Mouse (Mus musculus): ENCODE data around the gene Spcs2. TPM values are rescaled to one million over a fixed set of nuclear protein-coding genes. Genes with fewer than 3 reads are reported as not detected.

The Spcs2 gene
- total RNA-seq, 2 experiments from 2014 or later = 86.4 to 90.6 TPM

- intact Hi-C loops (cut with DNase I) = loop anchor here (5.0 kb wide), 2 partner anchors 82 to 298 kb away; no protein-coding TSS in a partner anchor
- DNase-seq (ENCODE audit: extremely low spot score in 1 of 2, low spot score in 2 of 2) = peak in 1 of 2 experiments; percentile 27
- Histone ChIP-seq H3K4me3 (no peak overlapping the region), H3K27ac (no peak overlapping the region)
- no peak for TF ChIP-seq CTCF (IDR thresholded peaks at IDR 0.05)
Observed at GRCm38 (mm10) chr7:99795192-99795981, 67.9 kb downstream of the Spcs2 start.

GRCm38 (mm10) chr7:99794096-99794495 is 69.2 kb downstream of the Spcs2 start:
- DNase-seq (ENCODE audit: extremely low spot score in 1 of 2, low spot score in 2 of 2) = no peak
- TF ChIP-seq CTCF (IDR thresholded peaks at IDR 0.05) = no peak
- no peak overlapping the region for H3K4me3 ChIP-seq
- intact Hi-C loops (cut with DNase I) = no loop called here
- no peak overlapping the region for H3K27ac ChIP-seq

GRCm38 (mm10) chr7:99790816-99791215 is 72.4 kb downstream of the Spcs2 start:
- intact Hi-C loops (cut with DNase I) = no loop called here
- DNase-seq (ENCODE audit: extremely low spot score in 1 of 2, low spot score in 2 of 2) = no peak
- TF ChIP-seq CTCF (IDR thresholded peaks at IDR 0.05) = no peak
- Histone ChIP-seq H3K27ac (no peak overlapping the region), H3K4me3 (no peak overlapping the region)

GRCm38 (mm10) chr7:99788563-99788962 is 74.7 kb downstream of the Spcs2 start:
- no peak for DNase-seq (ENCODE audit: extremely low spot score in 1 of 2, low spot score in 2 of 2)
- no peak overlapping the region for H3K27ac ChIP-seq
- no peak for TF ChIP-seq CTCF (IDR thresholded peaks at IDR 0.05)
- no peak overlapping the region for H3K4me3 ChIP-seq
- intact Hi-C loops (cut with DNase I) = no loop called here

GRCm38 (mm10) chr7:99787935-99788334 is 75.3 kb downstream of the Spcs2 start:
- Histone ChIP-seq H3K4me3 (no peak overlapping the region), H3K27ac (no peak overlapping the region)
- no peak for DNase-seq (ENCODE audit: extremely low spot score in 1 of 2, low spot score in 2 of 2)
- intact Hi-C loops (cut with DNase I) = no loop called here
- TF ChIP-seq CTCF (IDR thresholded peaks at IDR 0.05) = no peak

Other genes starting within 250 kb of the Spcs2 start
- 1 to 10 TPM; 3.4 to 4.5 TPM for gene Tpbgl, start 236.4 kb downstream of the Spcs2 start, total RNA-seq (2021)
- 10 to 100 TPM; 12.3 to 12.9 TPM for gene Slco2b1, start 152.1 kb downstream of the Spcs2 start, total RNA-seq (2021)
- not detected for gene Olfr520, start 133.2 kb downstream of the Spcs2 start, total RNA-seq (2021)
- gene Olfr521, start 100.0 kb downstream of the Spcs2 start, total RNA-seq (2021) = not detected
- 1 to 10 TPM; 2.8 to 2.9 TPM for gene Neu3, start 35.0 kb downstream of the Spcs2 start, total RNA-seq (2021)
- 1 to 10 TPM in 1 of 2 experiments, under 1 TPM in 1; 0.77 to 1.6 TPM for gene Xrra1, start 4.3 kb downstream of the Spcs2 start, total RNA-seq (2021)
- 10 to 100 TPM; 49.4 to 51.3 TPM for gene Rnf169, start 117.0 kb upstream of the Spcs2 start, total RNA-seq (2021)
- under 1 TPM; 0.34 to 0.49 TPM for gene Chrdl2, start 142.7 kb upstream of the Spcs2 start, total RNA-seq (2021)